Mouse (Mus musculus) limb, embryonic 14.5 days (tissue): ENCODE results near the gene Igfbp6. TPM values are rescaled to one million over a fixed set of nuclear protein-coding genes. Genes with fewer than 3 reads are reported as not detected.

Source experiments
- ATAC-seq: fragments of 200-750 bp; cut with Nextera tagmentation; 2 replicates; pipeline ENCODE4 v1.8.0; 2017; ENCODE audit warnings: low read depth, moderate number of reproducible peaks, moderate TSS enrichment; ENCODE audit not compliant: low FRiP score
- DNase-seq: peaks from one replicate; pipeline ENCODE4 v3.0.0-alpha.2; 2015; ENCODE audit warnings: low spot score
- H3K27ac ChIP-seq: fragments of 300-500 bp; sonication (generic); replicated peaks from 2 replicates; pipeline ENCODE4 v1.5.1; 2014; ENCODE audit warnings: low read depth, mild to moderate bottlenecking, low read length, moderate library complexity, mixed read lengths
- H3K27me3 ChIP-seq: fragments of 300-500 bp; sonication (generic); 2 replicates; pipeline ENCODE4 v1.6.1; 2014; ENCODE audit warnings: low read length, mixed read lengths; ENCODE audit not compliant: control insufficient read depth, insufficient read depth
- H3K36me3 ChIP-seq: fragments of 300-500 bp; sonication (generic); 2 replicates; pipeline ENCODE4 v1.6.1; 2014; ENCODE audit warnings: mild to moderate bottlenecking, low read length, moderate library complexity, mixed read lengths; ENCODE audit not compliant: control insufficient read depth, insufficient read depth
- H3K4me1 ChIP-seq: fragments of 300-500 bp; sonication (generic); 2 replicates; pipeline ENCODE4 v1.6.1; 2014; ENCODE audit warnings: antibody characterized with exemption, low read length, mixed read lengths; ENCODE audit not compliant: control insufficient read depth, insufficient read depth
- H3K4me2 ChIP-seq: fragments of 300-500 bp; sonication (generic); replicated peaks from 2 replicates; pipeline ENCODE4 v1.6.1; 2014; ENCODE audit warnings: low read depth, mild to moderate bottlenecking, low read length, moderate library complexity; ENCODE audit not compliant: severe bottlenecking
- H3K4me3 ChIP-seq: fragments of 300-500 bp; sonication (generic); replicated peaks from 2 replicates; pipeline ENCODE4 v1.5.1; 2014; ENCODE audit warnings: low read length
- H3K9ac ChIP-seq: fragments of 300-500 bp; sonication (generic); 2 replicates; pipeline ENCODE4 v1.6.1; 2014; ENCODE audit warnings: mild to moderate bottlenecking, low read depth, low read length, moderate library complexity; ENCODE audit not compliant: severe bottlenecking
- H3K9me3 ChIP-seq: fragments of 300-500 bp; sonication (generic); 2 replicates; pipeline ENCODE4 v1.6.1; 2016; ENCODE audit warnings: low read length; ENCODE audit not compliant: control insufficient read depth
- POLR2A ChIP-seq: fragments of 200-500 bp; IDR thresholded peaks from 2 replicates; pipeline ENCODE4 v1.8.0; 2012; ENCODE audit warnings: inconsistent platforms, mild to moderate bottlenecking, moderate library complexity, borderline replicate concordance; ENCODE audit not compliant: insufficient read depth, insufficient read length; ENCODE audit errors: extremely low read depth
- WGBS: fragments of 180-500 bp; shearing (Covaris S2); extraction: QIAGEN DNeasy Blood & Tissue Kit; methylation state at CpG from one replicate; pipeline ENCODE4 v1.1.7; 2014; 5-methylcytosine and 5-hydroxymethylcytosine counted together
- polyA plus RNA-seq, 2 experiments: library from polyadenylated mRNA; depleted of rRNA in 1 of 2; stranded (reverse) in 1 of 2; unstranded in 1 of 2; fragments of >200 nt; fragmentation: Nextera tagmentation in 1 of 2; extraction: Ambion mirVana in 1 of 2; gene quantifications; 2 replicates each; pipeline versions ENCODE4 v1.2.1 to v1.2.3; 2012 to 2014

The Igfbp6 gene
- polyA plus RNA-seq, 2 experiments, result 8.1 to 11.7 TPM

DNA sequence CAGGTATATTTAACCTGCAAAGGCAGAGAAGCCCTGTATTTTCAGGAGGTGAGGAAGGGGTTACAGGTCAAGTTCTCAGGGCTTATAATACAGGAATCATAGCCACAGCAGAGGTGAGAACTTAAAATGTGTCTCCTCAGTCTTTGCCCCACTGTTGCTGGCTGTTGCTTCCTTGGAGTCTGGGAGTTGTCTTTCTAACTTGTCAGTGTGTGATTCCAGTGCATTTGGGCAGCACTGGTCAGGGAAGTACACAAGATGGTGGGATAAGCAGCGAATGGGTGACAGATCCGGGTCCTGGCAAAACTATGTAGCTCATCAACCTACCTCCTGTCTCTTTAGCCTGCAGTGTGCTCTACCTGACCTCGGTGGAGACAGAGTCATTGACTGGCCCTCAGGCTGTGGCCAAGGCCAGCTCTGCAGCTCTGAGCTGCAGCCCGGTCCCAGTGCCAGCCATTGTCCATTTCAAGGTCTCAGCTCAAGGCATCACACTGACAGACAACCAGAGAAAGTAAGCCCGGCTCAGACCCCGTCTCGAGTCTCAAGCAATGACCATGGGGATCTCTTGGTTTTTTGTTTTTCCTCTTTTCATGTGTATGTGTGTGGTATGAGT, 29.4 kb upstream of the Igfbp6 start:
- Histone ChIP-seq H3K4me1 (no peaks in the 10 kb centered on the region), H3K9me3 (no peaks in the 10 kb centered on the region), H3K9ac (no peak overlapping the region; the same call in 1 of the 2 replicates), H3K4me3 (no peak overlapping the region), H3K27me3 (no peaks in the 10 kb centered on the region), H3K27ac (no peak overlapping the region), H3K36me3 (peaks cover 98% of the 10 kb centered on the region), H3K4me2 (no peak overlapping the region)
- ATAC-seq (no peak), DNase-seq (no peak)
- WGBS, result 85% methylated on average over 7 of the region's 7 CpGs
- no peak for TF ChIP-seq POLR2A

DNA sequence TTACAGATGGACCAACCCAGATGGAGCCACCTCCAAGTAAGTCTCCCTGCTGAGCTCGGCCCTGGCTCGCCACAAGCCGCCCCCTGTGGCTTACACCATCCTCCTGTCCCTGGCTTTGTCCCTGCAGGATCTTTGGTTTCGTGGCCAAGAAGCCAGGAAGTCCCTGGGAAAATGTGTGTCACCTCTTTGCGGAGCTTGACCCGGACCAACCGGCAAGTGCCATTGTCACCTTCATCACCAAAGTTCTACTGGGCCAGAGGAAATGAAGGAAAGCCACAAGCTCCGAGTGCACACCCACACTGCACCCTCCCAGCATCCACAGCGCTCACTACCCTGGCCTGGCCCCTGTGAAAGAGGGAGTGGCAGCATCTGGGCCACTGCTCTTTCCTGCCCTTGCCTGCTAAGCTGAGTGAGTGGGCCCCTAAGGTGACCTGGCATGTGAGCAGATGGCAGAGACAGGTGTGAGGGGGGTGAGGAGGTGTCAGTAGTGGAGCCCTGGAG, 28.4 kb upstream of the Igfbp6 start:
- no peak for TF ChIP-seq POLR2A
- Histone ChIP-seq H3K27ac (no peak overlapping the region), H3K4me3 (no peak overlapping the region), H3K4me2 (no peak overlapping the region), H3K27me3 (no peaks in the 10 kb centered on the region), H3K9me3 (no peaks in the 10 kb centered on the region), H3K4me1 (no peaks in the 10 kb centered on the region), H3K36me3 (peaks cover 96% of the 10 kb centered on the region), H3K9ac (no peak overlapping the region)
- no peak for DNase-seq
- 79% methylated on average over 9 of the region's 9 CpGs for WGBS
- no peak for ATAC-seq

DNA sequence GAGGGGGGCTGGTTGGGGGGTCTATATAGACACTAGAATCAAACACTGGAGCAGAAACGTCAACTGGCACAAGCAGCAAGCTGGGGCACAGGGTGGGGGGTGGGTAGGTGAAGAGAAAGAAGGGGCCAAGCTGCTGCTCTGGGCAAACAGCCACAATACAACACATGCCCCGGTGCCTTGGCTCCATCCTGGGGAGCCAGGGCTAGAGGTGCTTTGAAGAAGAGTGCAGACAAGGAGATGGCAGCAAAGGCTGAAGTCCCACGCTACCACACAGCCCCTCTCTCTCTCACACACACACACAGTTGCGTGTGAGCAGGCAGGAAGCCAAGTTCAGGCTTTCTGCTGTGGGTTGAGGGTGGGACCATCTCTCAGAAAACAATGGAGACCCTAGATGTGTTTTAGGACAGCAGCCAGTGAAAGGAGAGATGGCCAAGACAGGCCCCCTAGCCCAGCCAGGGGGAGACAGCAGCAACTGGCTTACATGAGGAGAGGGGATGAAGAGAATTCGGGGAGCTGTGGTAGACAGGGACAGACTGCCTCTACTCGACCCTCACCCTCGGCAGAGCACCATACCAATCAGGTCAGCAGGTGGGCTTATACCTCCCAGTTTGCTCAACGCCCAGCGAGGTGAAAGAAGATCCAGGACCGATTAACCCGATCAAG, 27.3 kb upstream of the Igfbp6 start:
- DNase-seq (no peak), ATAC-seq (no peak)
- no peak overlapping the region for H3K27ac ChIP-seq
- no peaks in the 10 kb centered on the region for H3K4me1 ChIP-seq
- H3K4me3 ChIP-seq, result no peak overlapping the region
- 81% methylated on average over 11 of the region's 11 CpGs for WGBS
- H3K27me3 ChIP-seq, result no peaks in the 10 kb centered on the region
- H3K9ac ChIP-seq, result no peak overlapping the region
- no peaks in the 10 kb centered on the region for H3K9me3 ChIP-seq
- peaks cover 96% of the 10 kb centered on the region for H3K36me3 ChIP-seq
- no peak overlapping the region for H3K4me2 ChIP-seq
- no peak for TF ChIP-seq POLR2A

- WGBS, result 82% methylated on average over 19 of the region's 19 CpGs
- Histone ChIP-seq H3K36me3 (peaks cover 93% of the 10 kb centered on the region), H3K27me3 (no peaks in the 10 kb centered on the region), H3K4me2 (no peak overlapping the region), H3K27ac (no peak overlapping the region), H3K4me1 (no peaks in the 10 kb centered on the region), H3K9me3 (no peaks in the 10 kb centered on the region), H3K9ac (no peak overlapping the region; the same call in 1 of the 2 replicates), H3K4me3 (no peak overlapping the region)
- no peak for TF ChIP-seq POLR2A
- ATAC-seq (no peak), DNase-seq (no peak)
These were observed 26.4 kb upstream of the Igfbp6 start for GRCm38 (mm10) chr15:102117461-102118443.

GRCm38 (mm10) chr15:102118591-102118990, 25.6 kb upstream of the Igfbp6 start:
- no peak overlapping the region for H3K9ac ChIP-seq
- 96% methylated on average over 4 of the region's 4 CpGs for WGBS

More at GRCm38 (mm10) chr15:102118591-102118990, 25.6 kb upstream of the Igfbp6 start:
- no peak for ATAC-seq
- no peaks in the 10 kb centered on the region for H3K4me1 ChIP-seq
- H3K9me3 ChIP-seq, result no peaks in the 10 kb centered on the region
- no peaks in the 10 kb centered on the region for H3K27me3 ChIP-seq
- no peak for TF ChIP-seq POLR2A
- peaks cover 91% of the 10 kb centered on the region for H3K36me3 ChIP-seq
- no peak overlapping the region for H3K4me3 ChIP-seq
- no peak overlapping the region for H3K4me2 ChIP-seq
- no peak overlapping the region for H3K27ac ChIP-seq
- no peak for DNase-seq
